Mouse (Mus musculus) ZHBTc4 (cell line): ENCODE results near the gene Dnah12.
"Not testable (repeated sequence)": the region's sequence is repeated elsewhere in the genome, so short reads cannot be mapped to it uniquely, and the experiment has no call there.

ENCODE experiments used
- DNase-seq: peaks from one replicate; pipeline ENCODE4 v3.0.0-alpha.2; 2011; ENCODE audit warnings: low read depth, low spot score

Dnah12 gene

GRCm38 (mm10) chr14:26692974-26693373, at the start of gene Dnah12:
Gene Dnah12, plus strand, starts transcription at chr14:26693274.
- no peak for DNase-seq

- DNase-seq: no peak
These were observed 47.0 kb upstream of the Dnah12 start for GRCm38 (mm10) chr14:26645989-26646650.

DNA sequence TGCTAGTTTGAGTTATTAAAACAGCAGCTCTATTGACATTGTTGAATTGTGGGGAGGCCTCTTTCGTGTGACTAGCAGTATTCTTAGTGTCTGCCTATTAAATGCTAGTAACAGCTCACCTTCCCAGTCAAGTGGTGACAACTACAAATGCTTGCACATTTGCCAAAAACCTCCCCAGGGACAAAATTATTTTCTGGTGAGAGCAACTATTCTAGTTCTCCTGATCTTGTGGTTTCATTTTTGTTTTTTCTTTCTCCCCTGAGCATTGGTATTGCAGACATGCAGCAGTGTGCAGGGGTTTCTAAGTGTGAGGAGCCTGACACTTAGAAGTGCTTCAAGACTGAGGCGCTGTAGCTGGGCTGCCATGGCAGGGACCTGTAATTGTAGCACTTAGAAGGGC, 45.3 kb upstream of the Dnah12 start:
- no peak for DNase-seq

- DNase-seq: peak; percentile 65
These were observed 41.2 kb upstream of the Dnah12 start for GRCm38 (mm10) chr14:26651901-26652300.

DNA sequence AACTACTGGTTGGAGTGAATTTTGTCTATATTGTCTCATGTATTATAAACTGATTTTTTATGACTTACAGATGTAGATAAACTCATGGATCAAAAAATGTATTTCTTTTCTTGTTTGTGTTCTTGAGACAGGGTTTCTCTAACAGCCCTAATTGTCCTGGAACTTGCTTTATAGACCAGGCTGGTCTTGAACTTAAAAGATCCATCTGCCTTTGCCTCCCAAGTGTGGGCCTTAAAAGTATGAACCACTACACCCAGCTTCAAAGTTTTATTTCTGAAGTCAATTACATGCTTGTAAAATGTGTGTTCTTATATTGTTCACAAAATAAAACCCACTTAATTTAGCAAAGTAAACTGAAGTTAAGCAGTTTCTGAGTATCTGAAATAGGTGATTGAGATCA, 34.9 kb upstream of the Dnah12 start:
- no peak for DNase-seq

GRCm38 (mm10) chr14:26660233-26660632, 32.8 kb upstream of the Dnah12 start:
- DNase-seq: no peak

DNA sequence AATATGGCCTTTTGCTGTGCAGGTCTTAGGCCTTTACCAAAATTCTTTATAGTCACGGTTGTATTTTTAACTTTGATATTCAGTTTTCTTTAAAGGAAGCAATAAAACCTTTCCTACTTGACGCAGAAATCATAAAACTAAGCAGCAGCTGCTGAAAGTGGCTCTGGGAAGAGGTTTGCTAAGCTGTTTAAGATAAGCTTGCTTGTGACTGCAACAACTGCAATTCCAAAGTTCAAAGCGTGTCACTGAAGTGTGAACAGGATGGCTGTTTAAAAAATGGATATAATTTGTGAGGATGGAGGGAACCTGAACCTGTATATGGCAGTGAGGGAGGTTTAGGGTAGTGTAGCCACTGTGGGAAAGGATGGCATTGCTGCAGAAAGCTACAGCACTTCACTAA, 31.1 kb upstream of the Dnah12 start:
- DNase-seq: no peak

DNA sequence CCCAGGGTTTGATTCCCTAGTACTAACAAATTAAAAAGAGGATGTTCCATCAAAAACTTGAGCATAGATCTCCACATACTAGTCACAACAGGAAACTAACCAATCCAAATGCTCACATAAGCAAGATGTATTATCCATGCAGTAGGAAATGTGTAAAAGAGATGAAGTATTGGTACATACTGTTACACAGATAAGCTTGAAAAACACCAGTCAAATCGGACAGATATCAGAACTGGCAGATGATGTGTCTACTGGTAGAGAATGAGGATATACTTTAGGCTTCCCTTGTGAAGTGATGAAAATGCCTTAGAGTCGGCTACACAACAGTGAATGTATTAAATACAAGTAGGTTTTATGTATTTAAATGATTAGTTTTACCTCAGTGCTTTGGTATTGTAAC, 30.6 kb upstream of the Dnah12 start:
- DNase-seq: no peak

- peak; percentile 53 for DNase-seq
These were observed 29.2 kb upstream of the Dnah12 start for GRCm38 (mm10) chr14:26663851-26664250.

GRCm38 (mm10) chr14:26667991-26668370, 25.1 kb upstream of the Dnah12 start:
- DNase-seq: no peak

DNA sequence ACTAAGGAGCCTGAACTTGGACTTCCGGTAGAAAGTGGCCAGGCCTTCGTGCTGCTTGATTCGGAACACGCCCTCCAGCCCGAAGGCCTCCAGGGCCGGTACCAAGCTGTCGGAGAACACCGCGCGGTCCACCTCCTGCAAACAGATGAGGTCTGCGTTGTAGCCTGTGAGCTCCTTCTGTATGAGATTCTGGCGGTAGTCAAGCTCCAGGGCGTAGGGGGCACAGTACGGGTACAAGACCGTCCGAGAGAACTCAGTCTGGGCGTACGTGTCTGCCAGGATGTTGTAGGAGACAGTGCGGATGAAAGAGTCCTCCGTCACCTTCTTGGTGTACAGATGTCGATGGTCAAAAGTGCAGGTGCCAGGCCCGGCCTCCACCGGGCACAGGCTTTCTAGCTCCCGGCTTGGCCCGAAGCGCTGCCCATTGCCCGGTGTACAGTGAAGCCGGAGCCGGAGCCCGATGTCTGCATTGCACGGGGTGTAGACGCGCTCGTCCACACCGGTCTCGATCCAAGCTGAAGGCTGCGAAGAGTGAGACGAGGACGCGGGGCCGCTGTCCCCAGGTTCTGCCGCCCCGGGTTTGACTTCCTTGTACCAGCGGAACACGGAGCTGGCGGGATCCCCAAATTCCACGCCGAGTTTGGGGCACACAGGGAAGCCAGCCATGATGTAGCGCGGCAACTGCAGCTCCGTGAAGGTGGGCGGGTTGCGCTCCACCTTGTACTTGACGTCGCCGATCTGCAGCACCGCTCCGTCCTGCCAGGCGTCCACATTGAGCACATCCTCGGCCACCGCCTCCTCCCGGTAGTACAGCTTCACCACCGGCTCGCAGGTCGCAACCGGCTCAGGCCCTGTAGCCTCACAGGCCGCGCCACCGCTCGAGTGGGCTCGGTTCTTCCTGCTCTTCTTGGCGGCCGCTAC, 24.4 kb upstream of the Dnah12 start:
- peak; percentile 35 for DNase-seq

DNA sequence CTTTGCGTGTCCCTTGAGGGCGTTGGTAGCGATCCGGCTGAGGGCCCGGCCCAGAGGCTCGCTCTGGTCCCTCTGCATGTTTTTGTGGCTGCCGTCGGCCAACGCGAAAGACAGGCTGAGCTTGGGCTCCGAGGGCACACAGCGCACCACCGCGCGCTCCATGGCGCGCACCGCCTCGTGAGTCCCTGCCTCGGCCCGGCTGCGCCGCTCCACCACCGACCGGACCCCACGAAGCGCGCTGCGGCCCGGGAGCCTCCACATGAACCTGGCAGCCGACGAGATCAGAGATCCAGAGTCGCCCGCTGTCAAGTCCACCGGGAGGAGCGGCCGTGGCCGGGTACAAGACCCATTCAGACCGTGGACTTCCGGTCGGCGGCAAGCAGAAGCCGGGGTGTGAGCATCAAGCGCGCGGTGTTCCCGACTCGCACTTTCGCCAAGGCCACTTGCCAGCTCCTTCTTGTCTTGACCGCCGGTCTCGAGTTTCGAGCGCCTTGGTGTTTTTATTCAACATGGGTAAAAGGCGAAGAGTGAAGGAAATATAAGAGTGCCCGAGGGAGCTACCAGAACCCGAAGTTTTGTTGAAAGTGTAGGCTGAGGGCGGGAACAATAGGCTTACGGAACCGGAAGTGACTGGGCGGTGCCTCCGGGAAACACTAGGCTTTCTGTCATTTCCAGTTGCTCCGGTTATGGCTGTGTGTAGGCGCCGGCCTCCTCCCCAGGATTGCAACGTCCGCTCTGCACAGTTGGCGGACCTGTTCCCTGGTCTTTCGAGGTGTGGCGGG, 23.6 kb upstream of the Dnah12 start, which contains the start of gene Pde12:
TSS of gene Pde12 (minus strand) at position 592 of the 782 bp plus-strand sequence.
- DNase-seq: peak; percentile 93

- no peak for DNase-seq
These were observed 22.1 kb upstream of the Dnah12 start for GRCm38 (mm10) chr14:26670964-26671363.

GRCm38 (mm10) chr14:26671870-26672615, 21.0 kb upstream of the Dnah12 start:
- DNase-seq: not testable (repeated sequence)

DNA sequence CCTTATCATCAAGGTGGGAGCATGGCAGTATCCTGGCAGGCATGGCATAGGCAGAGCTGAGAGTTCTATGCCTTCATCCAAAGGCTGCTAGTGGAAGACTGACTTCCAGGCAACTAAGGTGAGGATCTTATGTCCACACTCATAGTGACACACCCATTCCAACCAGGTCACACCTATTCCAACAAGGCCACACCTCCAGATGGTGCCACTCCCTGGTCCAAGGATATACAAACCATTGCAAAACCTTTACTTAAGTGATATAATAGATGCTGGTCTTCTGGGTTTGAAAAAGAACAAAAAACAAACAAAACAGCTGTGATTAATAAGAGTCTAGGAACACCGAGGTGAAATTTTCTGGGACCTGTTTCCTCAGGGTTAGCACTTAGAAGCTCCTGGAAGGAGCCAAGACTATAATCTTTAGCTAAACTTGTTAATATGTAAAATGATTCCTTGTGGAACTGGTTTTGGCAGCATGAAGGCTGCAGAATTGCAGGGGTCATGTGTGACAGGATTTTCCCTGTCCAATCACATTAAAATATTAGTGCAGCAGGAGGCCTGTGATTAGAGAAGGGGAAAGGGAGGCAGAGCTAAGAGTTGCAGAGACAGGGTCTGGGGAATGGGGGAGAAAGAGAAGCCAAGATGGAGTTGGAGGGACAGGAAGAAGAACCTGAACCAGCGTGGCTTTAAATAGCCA, 18.5 kb upstream of the Dnah12 start:
- not testable (repeated sequence) for DNase-seq

- peak; percentile 88 for DNase-seq
These were observed 17.7 kb upstream of the Dnah12 start for GRCm38 (mm10) chr14:26675371-26675770.

DNA sequence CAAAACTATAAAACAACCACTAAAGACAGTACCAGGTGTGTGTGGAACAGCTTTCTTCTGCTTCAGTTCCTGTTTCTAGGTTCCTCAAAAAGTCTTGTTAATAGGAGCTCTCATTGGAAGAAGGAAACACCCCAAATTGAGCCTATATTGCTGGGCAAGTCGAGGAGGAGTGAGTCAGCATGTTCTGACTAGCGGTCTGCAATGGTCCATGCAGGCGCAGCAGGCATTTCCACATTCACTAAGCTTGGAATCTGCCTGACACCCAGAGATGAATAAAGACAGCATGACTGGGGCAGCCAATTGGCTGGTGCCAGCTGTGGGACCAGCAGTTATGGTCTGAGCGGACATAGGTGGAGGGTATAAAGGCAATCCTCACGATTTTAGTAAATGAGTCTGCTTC, 17.3 kb upstream of the Dnah12 start:
- DNase-seq: peak; percentile 71

- DNase-seq: no peak
These were observed 2.3 kb upstream of the Dnah12 start for GRCm38 (mm10) chr14:26690727-26691126.

- DNase-seq: no peak
These were observed 1.7 kb upstream of the Dnah12 start for GRCm38 (mm10) chr14:26691363-26691762.

DNA sequence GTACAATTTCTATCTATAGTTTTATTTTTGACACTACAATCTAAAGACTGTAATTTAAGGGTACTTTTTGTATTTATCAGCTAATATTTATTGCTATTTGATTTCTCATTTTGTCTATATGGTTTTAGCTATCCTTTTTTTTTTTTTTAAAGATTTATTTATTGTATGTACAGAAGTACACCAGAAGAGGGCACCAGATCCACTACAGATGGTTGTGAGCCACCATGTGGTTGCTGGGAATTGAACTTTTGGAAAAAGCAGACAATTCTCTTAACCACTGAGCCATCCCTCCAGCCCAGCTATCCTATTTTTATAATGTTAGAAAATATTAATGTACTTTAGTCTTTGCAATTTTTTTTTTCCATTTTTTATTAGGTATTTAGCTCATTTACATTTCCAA, 4.8 kb downstream of the Dnah12 start:
- DNase-seq: peak; percentile 62

GRCm38 (mm10) chr14:26705246-26705645, 12.2 kb downstream of the Dnah12 start:
- peak; percentile 75 for DNase-seq
